Mouse (Mus musculus) stomach, postnatal 0 days (tissue): ENCODE data around the gene Susd3.

Source experiments
- CTCF ChIP-seq: IDR thresholded peaks from 2 replicates; pipeline ENCODE4 v1.5.1; 2016; ENCODE audit warnings: antibody characterized with exemption, low read depth, mild to moderate bottlenecking, moderate library complexity
- EP300 ChIP-seq: optimal IDR thresholded peaks from 2 replicates; pipeline ENCODE3; 2016; ENCODE audit warnings: antibody characterized with exemption

GRCm38 (mm10) chr13:49270500-49270899 lies 22.0 kb upstream of the Susd3 start:
- TF ChIP-seq EP300 = no peak
- TF ChIP-seq CTCF = no peak
